Mouse (Mus musculus) small intestine, adult 2 months (tissue): ENCODE measurements at regions not wholly inside any gene's neighbourhood (a gene's known extent, or its start where the extent isn't known, plus 50 kb on each side); places are given as distances from the start of the nearest gene placed in this dataset.

ENCODE experiments used
- CTCF ChIP-seq: fragments of 200-500 bp; IDR thresholded peaks from 2 replicates; pipeline ENCODE4 v1.5.1; 2012; ENCODE audit warnings: low read depth, mild to moderate bottlenecking, control low read depth, inconsistent platforms, low read length, moderate library complexity, mixed read lengths; ENCODE audit not compliant: insufficient replicate concordance, insufficient read length; ENCODE audit errors: extremely low read depth
- POLR2A ChIP-seq: fragments of 200-500 bp; IDR thresholded peaks from 2 replicates; pipeline ENCODE4 v1.6.1; 2012; ENCODE audit warnings: low read depth, mild to moderate bottlenecking, control low read depth, inconsistent platforms, low read length, moderate library complexity

DNA sequence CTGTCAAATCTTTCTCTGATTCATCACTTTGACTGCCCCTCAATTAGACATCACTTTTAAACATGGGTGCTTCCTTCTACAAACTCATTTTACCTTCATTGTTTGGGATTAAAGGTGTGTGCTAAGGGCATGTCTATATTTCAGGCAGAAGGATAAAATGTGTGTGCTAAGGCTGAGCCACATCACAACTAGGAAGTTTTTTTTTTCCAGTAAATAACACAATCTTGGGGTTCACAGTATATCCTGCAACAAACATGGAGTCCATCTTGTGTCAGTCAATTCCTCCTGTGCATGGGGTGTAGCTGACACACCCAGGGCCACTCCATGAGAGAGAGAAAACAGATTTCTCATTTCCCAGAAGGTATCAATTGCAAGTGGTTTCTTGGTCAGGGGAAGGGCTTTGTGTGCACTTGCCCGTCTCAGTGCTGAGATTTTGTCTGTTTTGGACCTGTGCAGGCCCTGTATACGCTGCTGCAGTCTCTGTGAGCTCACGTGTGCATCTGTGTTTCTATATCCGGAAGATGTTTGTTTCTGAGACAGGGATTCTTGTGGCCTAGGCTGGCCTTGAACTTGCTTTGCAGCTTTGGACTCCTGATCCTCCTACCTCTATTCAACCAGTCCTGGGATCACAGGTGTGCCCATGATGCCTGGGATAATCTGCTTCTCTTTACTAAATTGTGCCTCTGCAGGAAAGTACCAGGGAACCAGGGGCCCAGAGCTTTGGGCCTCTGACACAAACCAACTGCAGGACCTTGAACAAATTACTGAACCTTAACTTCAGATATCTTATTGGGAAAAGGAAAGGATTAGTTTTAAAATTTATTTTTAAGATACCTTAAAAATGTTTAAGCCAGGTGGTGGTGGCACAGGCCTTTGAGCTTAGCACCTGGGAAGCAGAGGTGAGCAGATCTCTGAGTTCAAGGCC lies 63.9 kb upstream of the Cpsf6 start:
- no peak for TF ChIP-seq CTCF
- no peak for TF ChIP-seq POLR2A
